19 mouse cellular contexts compared by ENCODE assay signal in the genomic region with DNA sequence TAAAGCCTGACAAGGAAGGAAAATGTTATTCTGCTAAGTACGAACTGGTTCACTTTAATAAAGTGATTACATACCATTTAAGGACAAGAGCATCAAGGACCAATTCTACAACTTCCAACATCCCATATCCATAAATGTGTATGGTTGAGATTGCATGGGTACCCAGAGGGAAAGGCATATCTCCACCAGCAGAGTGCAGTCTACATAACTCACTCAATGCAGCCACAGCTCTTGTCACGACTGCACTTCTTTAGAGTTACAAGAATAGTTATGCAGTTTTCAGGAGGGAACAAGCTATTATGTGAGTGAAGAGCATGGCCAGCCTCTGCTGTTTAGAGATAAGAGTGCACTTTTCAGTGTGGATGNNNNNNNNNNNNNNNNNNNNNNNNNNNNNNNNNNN.
DNase-seq lines count a peak whose midpoint lies in the region; ATAC-seq and TF ChIP-seq lines count a peak whose summit lies in the region.
"Had no signal": no experiment of that assay in that cellular context is flagged by ENCODE, and none has a peak within 500 bp of the region (broad histone marks: within the 10 kb centered on the region; RNA-seq: fewer than 3 reads in every experiment).

No protein-coding gene starts in this region.

- H3K27ac ChIP-seq in heart, adult 2 months = no peak overlapping the region
- no peak overlapping the region for H3K27ac ChIP-seq in heart, embryonic 10.5 days
- no peak overlapping the region for H3K27ac ChIP-seq in kidney, adult 2 months (ENCODE audit: insufficient read depth, low read depth, low read length)
- no peak overlapping the region for H3K27ac ChIP-seq in midbrain, embryonic 14.5 days (replicated peaks; ENCODE audit: low read depth, low read length)
- no peak overlapping the region for H3K27ac ChIP-seq in midbrain, embryonic 11.5 days (ENCODE audit: low read depth, low read length)
- H3K27ac ChIP-seq in stomach, postnatal 0 days (replicated peaks) = no peak overlapping the region
- H3K27ac ChIP-seq: forebrain, embryonic 15.5 days; hindbrain, embryonic 13.5 days; intestine, embryonic 15.5 days; stomach, embryonic 15.5 days had no signal

- peak; percentile 46 for TF ChIP-seq CTCF in heart, adult 2 months (IDR thresholded peaks at IDR 0.05)
- TF ChIP-seq CTCF in kidney, adult 2 months (conservative IDR thresholded peaks at IDR 0.05; ENCODE audit: insufficient read depth, insufficient read length, low read depth, low read length) = no peak; the same call in 1 of the 2 replicates
- peak; percentile 60 for TF ChIP-seq CTCF in stomach, postnatal 0 days (IDR thresholded peaks at IDR 0.05; ENCODE audit: low read depth)

- H3K4me2 ChIP-seq in midbrain, embryonic 14.5 days (ENCODE audit: low read length) = no peak overlapping the region
- no peak overlapping the region for H3K4me2 ChIP-seq in midbrain, embryonic 11.5 days
- H3K4me2 ChIP-seq in stomach, postnatal 0 days (replicated peaks; ENCODE audit: low read depth) = no peak overlapping the region
- H3K4me2 ChIP-seq: forebrain, embryonic 15.5 days; hindbrain, embryonic 13.5 days; intestine, embryonic 15.5 days; stomach, embryonic 15.5 days had no signal

- no peak for ATAC-seq in midbrain, embryonic 14.5 days (ENCODE audit: low FRiP score, low TSS enrichment)
- no peak for ATAC-seq in midbrain, embryonic 11.5 days (ENCODE audit: low FRiP score)
- no peak for ATAC-seq in stomach, postnatal 0 days (ENCODE audit: low FRiP score, low TSS enrichment)
- ATAC-seq: forebrain, embryonic 15.5 days; intestine, embryonic 15.5 days had no signal

- H3K79me2 ChIP-seq in heart, adult 2 months (replicated peaks; ENCODE audit: control insufficient read depth, insufficient read depth, low read length) = no peaks in the 10 kb centered on the region

- no peak overlapping the region for H3K9ac ChIP-seq in heart, adult 2 months (ENCODE audit: low read depth, low read length)
- H3K9ac ChIP-seq in midbrain, embryonic 14.5 days (replicated peaks; ENCODE audit: low read length) = no peak overlapping the region
- no peak overlapping the region for H3K9ac ChIP-seq in midbrain, embryonic 11.5 days (ENCODE audit: low read length)
- H3K9ac ChIP-seq in stomach, postnatal 0 days (ENCODE audit: low read length) = no peak overlapping the region
- H3K9ac ChIP-seq: forebrain, embryonic 15.5 days; hindbrain, embryonic 13.5 days; intestine, embryonic 15.5 days; stomach, embryonic 15.5 days had no signal

- H3K9me3 ChIP-seq in heart, embryonic 10.5 days = no peaks in the 10 kb centered on the region
- no peaks in the 10 kb centered on the region for H3K9me3 ChIP-seq in midbrain, embryonic 14.5 days (ENCODE audit: control insufficient read depth, low read length)
- H3K9me3 ChIP-seq in midbrain, embryonic 11.5 days (ENCODE audit: control insufficient read depth, low read length) = no peaks in the 10 kb centered on the region
- H3K9me3 ChIP-seq in stomach, postnatal 0 days (ENCODE audit: control insufficient read depth, low read length) = no peaks in the 10 kb centered on the region
- H3K9me3 ChIP-seq: forebrain, embryonic 15.5 days; hindbrain, embryonic 13.5 days; intestine, embryonic 15.5 days; stomach, embryonic 15.5 days had no signal

- no peaks in the 10 kb centered on the region for H3K27me3 ChIP-seq in heart, adult 2 months (ENCODE audit: control insufficient read depth, insufficient read depth, low read length)
- H3K27me3 ChIP-seq in heart, embryonic 10.5 days (ENCODE audit: insufficient read depth, poor library complexity, severe bottlenecking) = no peaks in the 10 kb centered on the region
- H3K27me3 ChIP-seq in kidney, adult 2 months (replicated peaks; ENCODE audit: control insufficient read depth, insufficient read depth, low read length) = no peaks in the 10 kb centered on the region
- no peaks in the 10 kb centered on the region for H3K27me3 ChIP-seq in midbrain, embryonic 14.5 days (ENCODE audit: control insufficient read depth, insufficient read depth, low read length)
- no peaks in the 10 kb centered on the region for H3K27me3 ChIP-seq in midbrain, embryonic 11.5 days (ENCODE audit: control insufficient read depth, insufficient read depth, low read length)
- no peaks in the 10 kb centered on the region for H3K27me3 ChIP-seq in stomach, postnatal 0 days (ENCODE audit: control insufficient read depth, insufficient read depth, low read length)
- H3K27me3 ChIP-seq: forebrain, embryonic 15.5 days; hindbrain, embryonic 13.5 days; intestine, embryonic 15.5 days; stomach, embryonic 15.5 days had no signal

- H3K36me3 ChIP-seq in heart, adult 2 months (ENCODE audit: control insufficient read depth, insufficient read depth, low read length) = no peaks in the 10 kb centered on the region
- H3K36me3 ChIP-seq in heart, embryonic 10.5 days = no peaks in the 10 kb centered on the region
- no peaks in the 10 kb centered on the region for H3K36me3 ChIP-seq in kidney, adult 2 months (ENCODE audit: control insufficient read depth, insufficient read depth, low read length)
- H3K36me3 ChIP-seq in midbrain, embryonic 14.5 days (ENCODE audit: control insufficient read depth, insufficient read depth, low read length) = no peaks in the 10 kb centered on the region
- no peaks in the 10 kb centered on the region for H3K36me3 ChIP-seq in midbrain, embryonic 11.5 days (ENCODE audit: control insufficient read depth, insufficient read depth, low read length)
- H3K36me3 ChIP-seq in stomach, postnatal 0 days (ENCODE audit: control insufficient read depth, insufficient read depth, low read length) = no peaks in the 10 kb centered on the region
- H3K36me3 ChIP-seq: forebrain, embryonic 15.5 days; hindbrain, embryonic 13.5 days; intestine, embryonic 15.5 days; stomach, embryonic 15.5 days had no signal

- H3K4me1 ChIP-seq in heart, adult 2 months (ENCODE audit: control insufficient read depth, insufficient read depth, low read length) = no peaks in the 10 kb centered on the region
- H3K4me1 ChIP-seq in heart, embryonic 10.5 days = no peaks in the 10 kb centered on the region
- H3K4me1 ChIP-seq in kidney, adult 2 months (ENCODE audit: control insufficient read depth, insufficient read depth, low read length) = no peaks in the 10 kb centered on the region
- H3K4me1 ChIP-seq in midbrain, embryonic 14.5 days (ENCODE audit: control insufficient read depth, insufficient read depth, low read length) = no peaks in the 10 kb centered on the region
- H3K4me1 ChIP-seq in midbrain, embryonic 11.5 days (ENCODE audit: control insufficient read depth, insufficient read depth, low read length) = no peaks in the 10 kb centered on the region
- H3K4me1 ChIP-seq in stomach, postnatal 0 days (replicated peaks; ENCODE audit: control insufficient read depth, insufficient read depth) = no peaks in the 10 kb centered on the region
- H3K4me1 ChIP-seq: forebrain, embryonic 15.5 days; hindbrain, embryonic 13.5 days; intestine, embryonic 15.5 days; stomach, embryonic 15.5 days had no signal

- intact Hi-C loops in heart, adult 2 months (cut with DNase I) = loop anchor here (10.0 kb wide), 1 partner anchor 515 kb away; no protein-coding TSS in a partner anchor

- WGBS in heart, adult 2 months = 60% methylated on average over 2 of the region's 2 CpGs
- WGBS in heart, embryonic 10.5 days = 51% methylated on average over 2 of the region's 2 CpGs
- WGBS in kidney, adult 2 months = 58% methylated on average over 2 of the region's 2 CpGs
- 65% methylated on average over 2 of the region's 2 CpGs for WGBS in midbrain, embryonic 14.5 days
- 82% methylated on average over 2 of the region's 2 CpGs for WGBS in midbrain, embryonic 11.5 days
- 61% methylated on average over 2 of the region's 2 CpGs for WGBS in stomach, postnatal 0 days

- H3K4me3 ChIP-seq in heart, adult 2 months = no peak overlapping the region
- no peak overlapping the region for H3K4me3 ChIP-seq in heart, embryonic 10.5 days
- no peak overlapping the region for H3K4me3 ChIP-seq in kidney, adult 2 months (ENCODE audit: insufficient read depth, low read depth, low read length)
- no peak overlapping the region for H3K4me3 ChIP-seq in midbrain, embryonic 14.5 days (replicated peaks; ENCODE audit: low read depth, low read length)
- no peak overlapping the region for H3K4me3 ChIP-seq in midbrain, embryonic 11.5 days (ENCODE audit: low read depth, low read length)
- H3K4me3 ChIP-seq in stomach, postnatal 0 days (ENCODE audit: low read depth, low read length) = no peak overlapping the region
- H3K4me3 ChIP-seq: erythroblast, embryonic 14.5 days; forebrain, embryonic 15.5 days; hindbrain, embryonic 13.5 days; intestine, embryonic 15.5 days; stomach, embryonic 15.5 days had no signal

- DNase-seq in heart, adult 2 months = no peak
- DNase-seq in heart, embryonic 10.5 days (ENCODE audit: low spot score) = no peak
- DNase-seq in kidney, postnatal 14 days = peak; percentile 3
- no peak for DNase-seq in kidney, adult 2 months
- peak; percentile 12 for DNase-seq in midbrain, embryonic 14.5 days
- no peak for DNase-seq in midbrain, embryonic 11.5 days (ENCODE audit: low spot score, missing footprints)
- DNase-seq in stomach, postnatal 0 days (ENCODE audit: low spot score) = no peak
- no peak for DNase-seq in right cerebral cortex, adult 2 months (ENCODE audit: low spot score in 2 of 2)
- DNase-seq: adrenal gland, adult 2 months; B cell, adult 2 months; cerebellum, adult 11 months; cerebellum, postnatal 14 days; heart, adult 18-20 months; spleen, adult 18-20 months had no signal

- no peak for TF ChIP-seq POLR2A in heart, adult 2 months (IDR thresholded peaks at IDR 0.05; ENCODE audit: insufficient read depth, low read depth, low read length)
- no peak for TF ChIP-seq POLR2A in kidney, adult 2 months (IDR thresholded peaks at IDR 0.05; ENCODE audit: low read depth, low read length)

- TF ChIP-seq EP300 in heart, adult 2 months (IDR thresholded peaks at IDR 0.05; ENCODE audit: insufficient read depth, low read depth, low read length) = no peak
- no peak for TF ChIP-seq EP300 in stomach, postnatal 0 days (optimal IDR thresholded peaks at IDR 0.05)

Comparison
In these comparisons a context has a peak if more than half of its experiments do, and no peak if none do; other contexts are left out.
1. DNase-seq: peak in kidney, postnatal 14 days (single experiment) and midbrain, embryonic 14.5 days (single experiment); none in heart, adult 2 months (0 of 2), heart, embryonic 10.5 days (single experiment), kidney, adult 2 months (single experiment), midbrain, embryonic 11.5 days (single experiment), stomach, postnatal 0 days (single experiment) and right cerebral cortex, adult 2 months (0 of 2).